Mouse (Mus musculus) CH12.LX (cell line): ENCODE results near the gene Lmna. TPM values are rescaled to one million over a fixed set of nuclear protein-coding genes. Genes with fewer than 3 reads are reported as not detected.

Experiments used
- DNase-seq: peaks from one replicate; pipeline ENCODE4 v3.0.0-alpha.2; 2013; ENCODE audit errors: extremely low read depth
- H3K27ac ChIP-seq: 2 replicates; pipeline ENCODE4 v1.5.1; 2012; ENCODE audit warnings: low read depth, mild to moderate bottlenecking, control low read depth, moderate library complexity; ENCODE audit not compliant: insufficient read depth
- H3K27me3 ChIP-seq: replicated peaks from 2 replicates; pipeline ENCODE3; 2012; ENCODE audit warnings: inconsistent platforms
- H3K36me3 ChIP-seq, 2 experiments: replicated peaks in 1 of 2; 2 replicates each; pipeline versions ENCODE3 to v1.6.1; 2012; ENCODE audit warnings: inconsistent platforms in 1 of 2, low read length in 1 of 2, mild to moderate bottlenecking in 1 of 2, mixed read lengths in 1 of 2, moderate library complexity in 1 of 2; ENCODE audit not compliant: control insufficient read depth in 1 of 2, insufficient read depth in 1 of 2
- H3K4me1 ChIP-seq, 2 experiments: 2 replicates each; pipeline ENCODE4 v1.6.1; 2012; ENCODE audit warnings: inconsistent platforms in 1 of 2, moderate library complexity in 1 of 2; ENCODE audit not compliant: insufficient read depth in 2 of 2, control insufficient read depth in 1 of 2
- H3K4me2 ChIP-seq: 2 replicates; pipeline ENCODE4 v1.6.1; 2012; ENCODE audit warnings: low read depth, mild to moderate bottlenecking, control low read depth; ENCODE audit not compliant: poor library complexity, insufficient read depth, severe bottlenecking
- H3K4me3 ChIP-seq, 3 experiments: fragments of 150-350 bp in 1 of 3; sonication (generic) in 1 of 3; replicated peaks in 1 of 3; 2 replicates each; pipeline versions ENCODE3 to v1.5.1; 2011 to 2012; ENCODE audit warnings: low read depth in 2 of 3, low read length in 2 of 3, mild to moderate bottlenecking in 2 of 3, moderate library complexity in 2 of 3, control low read depth in 1 of 3, improper control_type of control experiment in 1 of 3, inconsistent platforms in 1 of 3, mixed read lengths in 1 of 3; ENCODE audit not compliant: poor library complexity in 1 of 3
- H3K79me2 ChIP-seq: replicated peaks from 2 replicates; pipeline ENCODE4 v1.6.1; 2012; ENCODE audit warnings: mild to moderate bottlenecking, moderate library complexity; ENCODE audit not compliant: control insufficient read depth, poor library complexity, insufficient read depth, severe bottlenecking; ENCODE audit errors: extremely low read depth
- H3K9ac ChIP-seq: 2 replicates; pipeline ENCODE4 v1.6.1; 2012; ENCODE audit warnings: low read depth, mild to moderate bottlenecking, control low read depth, moderate library complexity; ENCODE audit not compliant: insufficient read depth
- H3K9me3 ChIP-seq: replicated peaks from 2 replicates; pipeline ENCODE3; 2012; ENCODE audit warnings: low read length, inconsistent platforms, mixed read lengths
- BHLHE40 ChIP-seq: IDR thresholded peaks from 2 replicates; pipeline ENCODE4 v1.6.1; 2011; ENCODE audit warnings: mild to moderate bottlenecking, low read depth, low read length, improper control_type of control experiment
- CHD2 ChIP-seq: IDR thresholded peaks from 2 replicates; pipeline ENCODE4 v1.6.1; 2011; ENCODE audit warnings: low read length, improper control_type of control experiment
- E2F4 ChIP-seq: IDR thresholded peaks from 2 replicates; pipeline ENCODE4 v1.6.1; 2011; ENCODE audit warnings: low read depth, low read length, improper control_type of control experiment; ENCODE audit not compliant: insufficient replicate concordance
- GABPA ChIP-seq: IDR thresholded peaks from 2 replicates; pipeline ENCODE4 v1.6.1; 2012; ENCODE audit warnings: low read depth, low read length, improper control_type of control experiment, inconsistent platforms; ENCODE audit not compliant: insufficient replicate concordance
- HCFC1 ChIP-seq: IDR thresholded peaks from 2 replicates; pipeline ENCODE4 v1.6.1; 2012; ENCODE audit warnings: low read depth, mild to moderate bottlenecking, inconsistent platforms, low read length, improper control_type of control experiment
- IRF4 ChIP-seq: IDR thresholded peaks from 2 replicates; pipeline ENCODE4 v1.6.1; 2014; ENCODE audit warnings: low read depth, mild to moderate bottlenecking, inconsistent platforms, low read length, improper control_type of control experiment
- KAT2A ChIP-seq: IDR thresholded peaks from 2 replicates; pipeline ENCODE4 v1.6.1; 2012; ENCODE audit warnings: low read length, improper control_type of control experiment, inconsistent platforms; ENCODE audit not compliant: insufficient replicate concordance
- MAFK ChIP-seq: IDR thresholded peaks from 2 replicates; pipeline ENCODE4 v1.6.1; 2011; ENCODE audit warnings: low read length, improper control_type of control experiment; ENCODE audit not compliant: insufficient replicate concordance
- MAZ ChIP-seq: IDR thresholded peaks from 2 replicates; pipeline ENCODE4 v1.6.1; 2012; ENCODE audit warnings: low read depth, mild to moderate bottlenecking, inconsistent platforms, low read length, improper control_type of control experiment, moderate library complexity
- MXI1 ChIP-seq: IDR thresholded peaks from 2 replicates; pipeline ENCODE4 v1.6.1; 2011; ENCODE audit warnings: mild to moderate bottlenecking, low read depth, low read length, improper control_type of control experiment
- NRF1 ChIP-seq: IDR thresholded peaks from 2 replicates; pipeline ENCODE4 v1.6.1; 2014; ENCODE audit warnings: low read depth, mild to moderate bottlenecking, inconsistent platforms, low read length, improper control_type of control experiment, moderate library complexity
- POLR2A ChIP-seq: IDR thresholded peaks from 2 replicates; pipeline ENCODE4 v1.6.1; 2011; ENCODE audit warnings: low read depth, mild to moderate bottlenecking, improper control_type of control experiment, low read length
- POLR2AphosphoS2 ChIP-seq: IDR thresholded peaks from 2 replicates; pipeline ENCODE4 v1.6.1; 2011; ENCODE audit warnings: low read depth, low read length, improper control_type of control experiment
- RCOR1 ChIP-seq: conservative IDR thresholded peaks from 2 replicates; pipeline ENCODE4 v1.6.1; 2012; ENCODE audit warnings: low read depth, mild to moderate bottlenecking, inconsistent platforms, low read length, improper control_type of control experiment
- SIN3A ChIP-seq: IDR thresholded peaks from 2 replicates; pipeline ENCODE4 v1.6.1; 2012; ENCODE audit warnings: low read length, improper control_type of control experiment, inconsistent platforms
- TBP ChIP-seq: conservative IDR thresholded peaks from 2 replicates; pipeline ENCODE4 v1.6.1; 2011; ENCODE audit warnings: low read depth, low read length, improper control_type of control experiment
- UBTF ChIP-seq: IDR thresholded peaks from 2 replicates; pipeline ENCODE4 v1.6.1; 2012; ENCODE audit warnings: low read depth, mild to moderate bottlenecking, inconsistent platforms, low read length, improper control_type of control experiment, moderate library complexity
- dilution Hi-C: fragments of 300-500 bp; cut with MboI; formaldehyde crosslinking; loops from 2 replicates; pipeline ENCODE4 v1.14.3; 2020; ENCODE audit warnings: low sequenced_read_pairs; ENCODE audit not compliant: extremely low pct_unique_long_range_greater_than_20kb, extremely low pct_ligation_motif_present
- in situ Hi-C: fragments of 300-500 bp; cut with MboI; formaldehyde crosslinking; loops from 3 replicates; pipeline ENCODE4 v1.14.3; 2019; ENCODE audit warnings: low sequenced_read_pairs, low pct_ligation_motif_present, low pct_unique_long_range_greater_than_20kb, mixed read lengths
- polyA plus RNA-seq: library from polyadenylated mRNA; unstranded; fragments of >175 nt; gene quantifications from 2 replicates; pipeline ENCODE4 v1.2.1, GENCODE M21; 2012; ENCODE audit warnings: low read depth; ENCODE audit not compliant: insufficient read length
- total RNA-seq, 2 experiments: library from RNA; depleted of rRNA; stranded (reverse); fragments of 300-350 nt in 1 of 2; fragments of >200 nt in 1 of 2; gene quantifications; 2 replicates each; pipeline ENCODE4 v1.2.3; 2012 to 2014

Gene Lmna
- total and polyA plus RNA-seq, 3 experiments = 16.1 to 67.7 (median 17.2) TPM

- in situ Hi-C loops (loop anchor here (10.0 kb wide), 1 partner anchor 200 kb away; no protein-coding TSS in a partner anchor), dilution Hi-C loops (no loop called here)
- Histone ChIP-seq H3K36me3 (peaks cover 30 to 53% of the 10 kb centered on the region in 2 experiments), H3K27me3 (no peaks in the 10 kb centered on the region), H3K4me2 (no peak overlapping the region), H3K4me1 (peaks cover 7 to 28% of the 10 kb centered on the region in 2 experiments; a peak in 3 of 4 replicates), H3K9ac (no peak overlapping the region), H3K9me3 (no peaks in the 10 kb centered on the region), H3K4me3 (no peak overlapping the region), H3K79me2 (peaks cover 14% of the 10 kb centered on the region), H3K27ac (no peak overlapping the region)
- no peak for DNase-seq
- TF ChIP-seq TBP (no peak), E2F4 (no peak)
Observed at GRCm38 (mm10) chr3:88555069-88555605, 45.4 kb upstream of the Lmna start.

GRCm38 (mm10) chr3:88553880-88554586, 44.3 kb upstream of the Lmna start:
- H3K27ac ChIP-seq = peak overlapping the region; percentile 55
- peaks cover 7 to 28% of the 10 kb centered on the region in 2 experiments; a peak in 3 of 4 replicates for H3K4me1 ChIP-seq
- peak; percentile 55 for DNase-seq
- peak overlapping the region; percentile 68 to 97 (median 92) for H3K4me3 ChIP-seq
- no peaks in the 10 kb centered on the region for H3K27me3 ChIP-seq
- H3K4me2 ChIP-seq = peak overlapping the region; percentile 82
- peaks cover 14% of the 10 kb centered on the region for H3K79me2 ChIP-seq
- peak overlapping the region; percentile 86 for H3K9ac ChIP-seq
- H3K36me3 ChIP-seq = peaks cover 21 to 47% of the 10 kb centered on the region in 2 experiments
- dilution Hi-C loops (no loop called here), in situ Hi-C loops (loop anchor here (10.0 kb wide), 1 partner anchor 201 kb away; no protein-coding TSS in a partner anchor)
- no peaks in the 10 kb centered on the region for H3K9me3 ChIP-seq
- 0 out of 2 replicates have a peak, but pooled peaks have one; percentile 4 for TF ChIP-seq KAT2A
- TF ChIP-seq MXI1 = peak; percentile 72; the same call in 1 of the 2 replicates
- TF ChIP-seq IRF4 = 0 out of 2 replicates have a peak, but pooled peaks have one; percentile 14
- no peak for TF ChIP-seq MAFK
- TF ChIP-seq SIN3A = peak; percentile 74
- no peak for TF ChIP-seq GABPA
- TF ChIP-seq RCOR1 = no peak
- no peak for TF ChIP-seq POLR2A
- no peak for TF ChIP-seq NRF1
- TF ChIP-seq E2F4 = no peak
- no peak for TF ChIP-seq CHD2
- TF ChIP-seq MAZ = no peak
- TF ChIP-seq UBTF = no peak; the same call in 1 of the 2 replicates
- no peak for TF ChIP-seq BHLHE40
- no peak for TF ChIP-seq HCFC1
- TF ChIP-seq POLR2AphosphoS2 = no peak
